Mouse (Mus musculus) lung, embryonic 16.5 days (tissue): ENCODE measurements around the gene Tmem128. TPM values are rescaled to one million over a fixed set of nuclear protein-coding genes. Genes with fewer than 3 reads are reported as not detected.

ENCODE experiments used
- ATAC-seq: fragments of 200-750 bp; cut with Nextera tagmentation; 2 replicates; pipeline ENCODE4 v1.8.0; 2017; ENCODE audit warnings: low read depth, mild to moderate bottlenecking, moderate library complexity
- H3K27ac ChIP-seq: fragments of 300-500 bp; sonication (generic); 2 replicates; pipeline ENCODE4 v1.5.1; 2014; ENCODE audit warnings: mild to moderate bottlenecking, control low read depth, low read length
- H3K27me3 ChIP-seq: fragments of 300-500 bp; sonication (generic); 2 replicates; pipeline ENCODE4 v1.6.1; 2014; ENCODE audit warnings: low read depth, low read length, mixed read lengths; ENCODE audit not compliant: control insufficient read depth, insufficient read depth
- H3K36me3 ChIP-seq: fragments of 300-500 bp; sonication (generic); 2 replicates; pipeline ENCODE4 v1.6.1; 2014; ENCODE audit warnings: low read length; ENCODE audit not compliant: control insufficient read depth, insufficient read depth
- H3K4me1 ChIP-seq: fragments of 300-500 bp; sonication (generic); replicated peaks from 2 replicates; pipeline ENCODE4 v1.6.1; 2014; ENCODE audit warnings: low read length, mixed read lengths; ENCODE audit not compliant: control insufficient read depth, insufficient read depth
- H3K4me2 ChIP-seq: fragments of 300-500 bp; sonication (generic); 2 replicates; pipeline ENCODE4 v1.6.1; 2014; ENCODE audit warnings: low read depth, low read length, control low read depth
- H3K4me3 ChIP-seq: fragments of 300-500 bp; sonication (generic); 2 replicates; pipeline ENCODE4 v1.5.1; 2014; ENCODE audit warnings: mild to moderate bottlenecking, low read length, control low read depth
- H3K9ac ChIP-seq: fragments of 300-500 bp; sonication (generic); 2 replicates; pipeline ENCODE4 v1.6.1; 2014; ENCODE audit warnings: low read length, control low read depth
- H3K9me3 ChIP-seq: fragments of 300-500 bp; sonication (generic); 2 replicates; pipeline ENCODE4 v1.6.1; 2016; ENCODE audit warnings: low read length; ENCODE audit not compliant: control insufficient read depth
- WGBS: fragments of 180-500 bp; shearing (Covaris S2); extraction: QIAGEN DNeasy Blood & Tissue Kit; methylation state at CpG from one replicate; pipeline ENCODE4 v1.1.7; 2014; 5-methylcytosine and 5-hydroxymethylcytosine counted together
- polyA plus RNA-seq: library from polyadenylated mRNA; unstranded; fragments of >200 nt; fragmentation: Nextera tagmentation; extraction: Ambion mirVana; gene quantifications from 2 replicates; pipeline ENCODE4 v1.2.1, GENCODE M21; 2015

The Tmem128 gene
- polyA plus RNA-seq, 1 experiment from 2014 or later: 80.8 TPM

DNA sequence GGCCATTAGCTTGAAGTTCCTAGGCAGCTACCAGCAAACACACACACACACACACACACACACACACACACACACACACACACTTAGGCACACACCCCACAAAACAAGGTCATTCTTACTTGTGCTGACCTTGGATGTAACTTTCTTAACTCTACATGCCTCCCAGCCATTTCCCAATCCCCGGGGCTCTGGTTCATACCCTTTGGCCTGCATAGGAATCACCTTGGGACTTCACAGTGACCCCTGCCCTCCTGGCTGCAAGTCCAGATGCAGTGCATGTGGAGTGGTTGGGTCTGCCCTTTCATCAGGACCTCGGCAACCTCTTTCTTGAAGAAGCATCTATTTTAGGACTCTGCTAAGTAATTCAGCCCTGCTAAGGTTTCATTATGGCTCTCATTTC lies 45.3 kb downstream of the Tmem128 start:
- H3K4me3 ChIP-seq: no peak overlapping the region
- no peak overlapping the region for H3K27ac ChIP-seq
- no peak for ATAC-seq
- no peaks in the 10 kb centered on the region for H3K36me3 ChIP-seq
- peaks cover 4% of the 10 kb centered on the region for H3K27me3 ChIP-seq
- 76% methylated on average over 2 of the region's 2 CpGs for WGBS
- no peaks in the 10 kb centered on the region for H3K9me3 ChIP-seq
- no peak overlapping the region for H3K9ac ChIP-seq
- H3K4me1 ChIP-seq: 0 out of 2 replicates have a peak, but pooled peaks cover 2% of the 10 kb centered on the region
- H3K4me2 ChIP-seq: no peak overlapping the region

- H3K27me3 ChIP-seq: peaks cover 4% of the 10 kb centered on the region
- 0 out of 2 replicates have a peak, but pooled peaks cover 2% of the 10 kb centered on the region for H3K4me1 ChIP-seq
- peak; percentile 73 for ATAC-seq
- H3K9ac ChIP-seq: no peak overlapping the region
- H3K27ac ChIP-seq: no peak overlapping the region
- H3K9me3 ChIP-seq: no peaks in the 10 kb centered on the region
- peak overlapping the region; percentile 48 for H3K4me3 ChIP-seq
- 9% methylated on average over 26 of the region's 26 CpGs for WGBS
- H3K4me2 ChIP-seq: peak overlapping the region; percentile 71
- H3K36me3 ChIP-seq: no peaks in the 10 kb centered on the region
Observed at GRCm38 (mm10) chr5:38307255-38308101, 47.5 kb downstream of the Tmem128 start.

- 0 out of 2 replicates have a peak, but pooled peaks cover 2% of the 10 kb centered on the region for H3K4me1 ChIP-seq
- no peak overlapping the region for H3K9ac ChIP-seq
- H3K27ac ChIP-seq: no peak overlapping the region
- WGBS: 39% methylated on average over 5 of the region's 5 CpGs
- no peaks in the 10 kb centered on the region for H3K36me3 ChIP-seq
- no peak overlapping the region for H3K4me2 ChIP-seq
- no peaks in the 10 kb centered on the region for H3K9me3 ChIP-seq
- H3K27me3 ChIP-seq: peaks cover 4% of the 10 kb centered on the region
- no peak overlapping the region for H3K4me3 ChIP-seq
- ATAC-seq: peak; percentile 57
Observed at GRCm38 (mm10) chr5:38308873-38309272, 48.9 kb downstream of the Tmem128 start.

DNA sequence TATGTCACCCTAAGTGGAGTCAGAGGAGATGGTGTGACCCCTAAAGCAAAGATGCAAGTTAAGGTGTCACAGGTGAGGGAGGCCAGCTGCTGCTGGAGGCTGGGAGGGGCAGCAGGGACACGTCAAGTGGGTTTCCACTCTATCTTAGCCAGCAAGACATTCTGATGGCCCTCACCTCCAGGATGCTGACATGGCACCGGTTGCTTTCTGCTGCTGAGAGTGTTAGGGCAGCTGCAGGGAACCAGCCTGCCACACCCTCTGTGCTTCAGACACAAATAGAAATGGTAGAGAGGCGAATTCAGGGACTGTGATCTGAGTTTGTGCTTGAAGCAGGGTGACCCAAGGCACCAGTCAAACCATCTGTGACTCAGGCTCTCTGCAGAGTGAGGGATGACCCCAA lies 49.8 kb downstream of the Tmem128 start:
- Histone ChIP-seq H3K9me3 (no peaks in the 10 kb centered on the region), H3K36me3 (no peaks in the 10 kb centered on the region), H3K4me1 (0 out of 2 replicates have a peak, but pooled peaks cover 2% of the 10 kb centered on the region), H3K27me3 (peaks cover 4% of the 10 kb centered on the region), H3K4me3 (no peak overlapping the region), H3K9ac (no peak overlapping the region), H3K4me2 (no peak overlapping the region), H3K27ac (no peak overlapping the region)
- ATAC-seq: no peak
- WGBS: 45% methylated on average over 3 of the region's 3 CpGs

Other genes with a start within 250 kb of the Tmem128 start
- 40.4 and 41.3 TPM in 2 replicates for gene Stx18, start 221.4 kb upstream of the Tmem128 start, polyA plus RNA-seq
- 64.9 and 66.1 TPM in 2 replicates for gene Nsg1, start 100.3 kb upstream of the Tmem128 start, polyA plus RNA-seq
- 12.9 and 14.2 TPM in 2 replicates for gene Zbtb49, start 39.7 kb upstream of the Tmem128 start, polyA plus RNA-seq
- gene Lyar, start 39.7 kb upstream of the Tmem128 start, polyA plus RNA-seq: 70.3 and 75.1 TPM in 2 replicates
- not detected in 2 replicates for gene Otop1, start 15.8 kb downstream of the Tmem128 start, polyA plus RNA-seq
- gene Drd5, start 59.2 kb downstream of the Tmem128 start, polyA plus RNA-seq: not detected in 2 replicates
- gene Slc2a9, start 243.0 kb downstream of the Tmem128 start, polyA plus RNA-seq: 1.2 and 2.4 TPM in 2 replicates